Mouse (Mus musculus) MN1 (cell line): ENCODE data around the gene Odc1.

ENCODE experiments used
- DNase-seq: peaks from one replicate; pipeline ENCODE4 v3.0.0-alpha.2; 2016; ENCODE audit warnings: low spot score

Odc1 gene

DNA sequence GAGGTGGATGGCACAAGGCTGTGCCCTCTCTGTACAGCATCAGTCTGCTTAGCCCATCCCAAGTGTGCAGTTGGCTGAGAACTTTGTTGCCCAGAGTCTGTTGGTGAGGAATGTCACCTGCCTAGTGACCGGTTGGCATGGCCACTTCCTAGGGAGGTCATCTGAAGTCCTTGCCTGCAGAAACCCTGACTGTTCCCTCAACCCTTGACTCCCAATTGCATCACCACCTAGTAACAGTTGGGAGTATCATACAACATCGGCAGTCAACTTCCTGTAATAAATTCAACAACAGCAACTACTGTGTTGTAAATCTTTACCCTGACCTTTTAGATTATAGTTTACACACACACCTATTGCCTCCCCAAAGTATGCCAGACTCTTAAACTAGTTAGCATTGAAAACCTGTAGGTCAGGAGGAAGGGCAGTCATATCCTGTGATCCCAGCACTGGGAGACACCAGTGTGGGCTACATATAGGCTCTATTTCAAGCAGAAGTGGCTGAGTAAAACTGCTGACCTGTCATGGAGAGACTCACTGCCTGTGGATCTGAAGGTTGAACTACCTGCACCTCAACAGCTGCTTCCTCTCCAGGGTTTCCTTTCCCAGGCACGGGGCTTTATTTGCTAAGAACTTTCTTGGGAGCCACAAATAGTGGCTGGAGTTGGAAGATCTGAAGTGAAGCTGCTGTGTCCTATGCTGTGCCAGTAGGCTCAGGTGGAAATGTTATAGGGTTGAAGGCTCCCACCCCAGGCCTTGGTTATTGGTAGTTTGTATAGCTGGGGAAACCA lies 6.8 kb downstream of the Odc1 start:
- no peak for DNase-seq

- no peak for DNase-seq
These were observed 7.8 kb downstream of the Odc1 start for GRCm38 (mm10) chr12:17552420-17552819.

DNA sequence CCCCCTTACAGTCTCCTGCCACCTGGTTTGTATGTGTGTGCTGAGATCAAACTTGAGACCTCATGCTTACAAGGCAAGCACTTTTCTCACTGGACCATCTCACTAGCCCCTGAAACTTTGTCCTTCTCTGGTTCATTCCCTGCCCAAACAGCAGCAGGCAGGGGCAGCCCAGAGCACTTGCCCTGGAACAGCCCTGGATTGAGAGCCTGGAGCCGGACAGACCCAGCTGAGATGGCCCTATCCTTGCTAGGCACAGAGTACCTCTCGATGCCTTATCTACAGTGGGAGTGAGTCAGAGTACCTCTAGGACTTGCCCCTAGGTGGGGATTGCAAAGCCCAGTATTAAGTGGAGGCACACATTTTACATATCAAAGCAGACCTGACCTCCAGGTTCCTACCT lies 8.4 kb downstream of the Odc1 start:
- no peak for DNase-seq

GRCm38 (mm10) chr12:17553627-17554026 lies 9.0 kb downstream of the Odc1 start:
- no peak for DNase-seq

- peak; percentile 92 for DNase-seq
These were observed 9.8 kb downstream of the Odc1 start for GRCm38 (mm10) chr12:17554200-17554951.

- peak; percentile 59 for DNase-seq
These were observed 12.1 kb downstream of the Odc1 start for GRCm38 (mm10) chr12:17556430-17557343.

- peak; percentile 52 for DNase-seq
These were observed 12.9 kb downstream of the Odc1 start for GRCm38 (mm10) chr12:17557344-17557966.

GRCm38 (mm10) chr12:17557967-17558345 lies 13.4 kb downstream of the Odc1 start:
- DNase-seq, result peak; percentile 45

DNA sequence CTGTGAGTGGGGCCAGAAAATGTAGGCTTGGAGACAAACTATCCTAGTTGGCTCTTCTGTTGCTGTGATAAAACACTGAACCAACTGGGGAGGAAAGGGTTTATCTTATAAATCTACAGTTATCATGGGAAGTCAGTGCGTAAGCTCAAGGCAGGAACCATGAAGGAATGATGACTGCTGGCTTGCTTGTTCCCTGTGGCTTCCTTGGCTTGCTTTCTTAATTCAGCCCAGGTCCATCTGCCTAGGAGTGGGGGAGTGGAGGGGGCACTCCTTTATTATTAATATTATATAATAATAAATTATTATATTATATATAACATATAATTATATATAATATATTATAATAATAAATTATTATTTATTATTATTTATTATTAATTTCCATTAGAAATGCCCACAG lies 17.8 kb downstream of the Odc1 start:
- no peak for DNase-seq

GRCm38 (mm10) chr12:17565393-17566045 lies 20.9 kb downstream of the Odc1 start:
- DNase-seq, result no peak

DNA sequence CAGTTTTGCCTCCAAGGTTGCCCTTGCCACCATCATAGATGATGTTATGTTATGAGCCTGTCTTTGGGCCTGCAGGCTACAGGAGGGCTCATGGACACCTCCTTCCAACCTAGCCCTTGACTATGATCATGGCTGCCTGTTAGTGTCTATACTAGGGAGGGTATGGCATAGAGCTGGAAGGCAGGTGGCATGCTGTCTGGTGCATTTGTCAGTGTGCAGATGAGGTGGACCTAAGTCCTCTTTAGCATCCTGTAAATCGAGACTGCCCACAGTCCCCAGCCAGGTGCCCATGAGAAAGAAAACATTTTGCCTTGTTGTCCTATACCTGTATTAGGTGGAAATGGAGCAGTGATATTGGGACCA lies 21.4 kb downstream of the Odc1 start:
- DNase-seq, result no peak

- no peak for DNase-seq
These were observed 24.0 kb downstream of the Odc1 start for GRCm38 (mm10) chr12:17568564-17568963.

GRCm38 (mm10) chr12:17574591-17574990 lies 30.0 kb downstream of the Odc1 start:
- no peak for DNase-seq

DNA sequence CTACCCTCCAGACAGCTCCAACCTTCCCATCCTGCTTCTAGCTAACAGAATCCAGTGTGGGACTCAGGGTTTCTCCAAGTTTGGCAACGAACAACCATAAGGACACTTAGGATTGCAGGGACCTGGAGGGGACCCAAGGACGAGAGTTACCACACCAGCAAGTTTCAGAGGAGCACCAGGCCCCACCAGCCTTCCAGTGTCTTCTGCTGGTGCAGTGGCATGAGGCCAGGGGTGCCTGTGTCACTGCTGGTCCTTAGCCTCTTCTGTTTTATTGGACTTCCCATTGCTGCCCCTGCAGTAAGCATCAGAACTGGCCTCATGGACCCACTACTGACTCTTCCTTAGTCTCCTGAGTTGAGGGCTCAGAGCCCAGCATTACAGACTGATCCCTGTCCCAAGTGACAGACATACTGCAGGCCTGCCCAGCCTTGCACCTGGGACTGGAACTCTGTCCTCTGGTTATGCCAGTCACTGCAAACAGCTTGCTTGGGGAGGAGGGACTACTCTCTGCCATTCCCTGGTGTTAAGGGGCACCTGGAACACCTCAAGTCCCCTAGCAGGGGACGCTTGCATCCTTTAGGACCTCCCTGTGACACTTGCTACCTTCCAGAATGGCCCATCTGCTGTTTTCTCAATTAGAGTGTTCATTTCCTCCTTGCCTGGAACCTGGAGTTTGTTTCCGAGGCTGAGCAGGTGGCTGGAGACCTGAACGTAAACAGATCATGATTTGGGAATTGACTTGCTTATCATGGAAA lies 30.7 kb downstream of the Odc1 start:
- DNase-seq, result no peak

DNA sequence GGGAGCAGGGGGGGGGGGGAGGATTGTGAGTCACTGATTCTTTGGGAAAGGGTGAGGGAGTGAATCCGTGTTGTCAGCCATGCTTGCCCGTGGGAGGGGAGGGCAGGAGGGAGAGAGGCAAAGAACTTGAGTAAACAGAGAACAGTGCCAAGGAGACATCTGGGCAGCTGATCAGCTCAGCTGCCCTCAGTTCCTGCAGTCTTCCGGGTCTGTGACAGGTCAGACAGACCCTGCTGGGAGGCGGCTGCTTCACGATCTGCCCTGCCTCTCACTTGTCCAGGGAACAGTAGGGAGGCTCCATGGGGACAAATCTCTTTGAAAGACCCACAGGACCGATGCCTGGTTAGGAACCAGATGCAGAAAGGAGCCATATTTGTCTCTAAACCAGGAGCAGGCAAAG lies 31.4 kb downstream of the Odc1 start:
- peak; percentile 88 for DNase-seq

DNA sequence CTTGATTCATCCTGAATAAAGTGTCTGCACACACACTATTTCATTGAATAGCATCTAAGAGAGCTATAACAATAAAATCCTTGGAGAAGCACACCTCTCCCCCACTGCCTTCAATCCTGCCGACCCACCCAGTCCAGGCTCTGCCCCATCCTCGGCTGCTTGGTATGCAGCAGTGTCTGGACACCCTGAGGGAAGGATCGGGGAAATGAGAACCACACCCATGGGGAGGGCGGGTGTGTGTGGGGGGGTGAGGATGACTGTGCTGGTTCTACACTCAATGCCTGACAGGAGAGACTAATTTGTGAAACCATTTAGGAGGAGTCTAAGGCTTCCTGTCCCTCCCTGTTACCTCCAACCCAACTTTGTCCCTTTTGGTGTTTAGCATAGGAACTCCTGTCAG lies 34.0 kb downstream of the Odc1 start:
- DNase-seq, result no peak

DNA sequence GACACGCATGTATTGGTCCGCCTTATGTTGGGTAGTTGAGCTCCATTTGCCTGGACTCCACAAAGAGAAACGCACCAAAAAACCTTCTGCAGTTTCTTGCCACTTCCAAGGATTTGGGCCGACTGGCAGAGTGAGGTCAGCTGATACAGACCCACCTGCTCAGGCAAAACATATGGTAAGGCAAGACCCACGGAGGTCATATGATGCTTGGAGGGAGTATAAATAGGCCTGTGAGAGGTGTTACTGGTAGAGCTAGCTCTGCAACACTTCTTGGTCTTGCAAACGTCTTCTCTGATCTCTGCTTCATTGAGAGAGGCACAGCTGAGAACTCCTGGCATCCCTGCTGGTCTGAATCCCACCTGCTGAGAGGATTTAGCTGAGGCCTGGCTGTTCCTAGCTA lies 36.4 kb downstream of the Odc1 start:
- DNase-seq, result no peak

GRCm38 (mm10) chr12:17582406-17582805 lies 37.8 kb downstream of the Odc1 start:
- no peak for DNase-seq

GRCm38 (mm10) chr12:17583860-17584259 lies 39.3 kb downstream of the Odc1 start:
- no peak for DNase-seq

DNA sequence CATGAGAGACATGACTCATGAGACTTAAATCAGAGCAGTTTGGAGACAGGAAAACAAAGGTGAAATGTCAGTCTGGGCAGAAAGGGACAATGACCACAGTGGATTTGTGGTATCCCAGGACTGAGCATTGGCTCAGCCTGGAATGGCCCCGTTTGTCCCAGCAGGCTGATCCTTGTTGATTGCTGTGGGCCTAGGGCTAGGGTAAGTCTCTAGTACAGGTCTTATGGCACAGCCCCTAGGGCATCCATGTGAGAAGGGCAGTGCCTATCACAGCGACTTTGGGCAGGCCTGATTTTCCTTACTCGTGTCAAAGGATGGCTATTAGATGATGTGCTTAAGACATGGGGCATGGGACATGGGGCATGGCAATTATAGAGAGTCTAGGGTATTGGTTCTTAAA lies 41.4 kb downstream of the Odc1 start:
- DNase-seq, result no peak

- DNase-seq, result no peak
These were observed 43.8 kb downstream of the Odc1 start for GRCm38 (mm10) chr12:17588436-17588835.
